Mouse (Mus musculus) cerebellum, adult 11-12 months (tissue): ENCODE measurements at regions not wholly inside any gene's neighbourhood (a gene's known extent, or its start where the extent isn't known, plus 50 kb on each side); places are given as distances from the start of the nearest gene placed in this dataset.

Experiments
- DNase-seq: peaks from one replicate; pipeline ENCODE4 v3.0.0; 2022

DNA sequence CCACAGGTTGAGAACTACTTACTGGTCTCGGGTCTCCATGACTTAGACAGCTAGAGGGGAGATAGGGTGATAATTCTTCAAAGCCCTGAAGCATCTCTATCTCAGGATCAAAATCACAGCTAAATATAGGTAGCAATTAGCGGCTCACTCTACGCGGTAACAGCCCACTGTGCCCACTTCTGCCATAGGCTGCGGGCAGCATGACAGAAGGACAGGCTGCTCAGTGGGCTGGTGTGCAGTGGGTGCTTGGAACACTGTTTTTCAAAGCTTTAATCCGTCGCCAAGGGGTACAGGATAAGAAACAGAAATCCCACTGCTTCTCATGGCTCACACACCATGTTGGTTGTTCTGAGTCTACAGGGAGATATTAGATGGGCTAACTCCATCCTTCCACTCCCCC is 59.2 kb upstream of the Twist2 start:
- no peak for DNase-seq

DNA sequence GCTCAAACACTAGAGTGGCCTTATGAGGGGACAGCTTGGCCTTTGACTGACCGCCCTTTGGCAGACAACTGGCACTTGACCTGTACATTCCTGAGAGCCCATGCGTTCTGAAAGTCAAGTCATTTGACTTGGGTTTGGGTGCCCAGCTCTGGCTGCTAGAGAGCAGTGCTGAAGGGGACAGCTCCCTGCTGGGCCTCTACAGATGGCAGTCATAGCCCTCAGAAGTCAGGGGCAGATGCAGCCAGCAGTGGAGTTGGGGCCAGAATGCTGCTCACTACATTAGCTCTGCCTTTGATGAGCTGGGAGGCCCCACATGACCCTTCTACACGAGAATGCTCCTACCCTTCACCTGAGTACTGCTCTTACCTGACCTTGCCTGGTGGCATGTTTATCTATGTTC is 58.3 kb upstream of the Twist2 start:
- DNase-seq: no peak

DNA sequence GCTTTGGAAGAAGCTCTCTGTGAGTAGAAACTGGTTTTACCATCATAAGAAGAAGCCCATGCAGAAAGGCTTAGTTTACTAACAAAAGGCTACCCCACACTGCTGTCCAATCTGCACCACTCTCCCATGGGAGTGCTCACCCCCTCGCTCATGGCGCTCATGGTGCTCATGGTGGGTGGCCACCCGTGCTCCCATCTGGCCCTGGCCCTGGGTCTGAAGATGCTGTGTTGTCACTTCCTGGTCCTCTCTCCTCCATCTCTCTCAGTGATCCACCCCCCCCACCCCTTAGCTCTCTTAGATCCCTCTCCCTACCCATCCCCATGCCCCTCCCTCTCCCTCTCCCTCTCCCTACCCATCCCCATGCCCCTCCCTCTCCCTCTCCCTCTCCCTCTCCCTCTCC is 57.2 kb upstream of the Twist2 start:
- DNase-seq: no peak

DNA sequence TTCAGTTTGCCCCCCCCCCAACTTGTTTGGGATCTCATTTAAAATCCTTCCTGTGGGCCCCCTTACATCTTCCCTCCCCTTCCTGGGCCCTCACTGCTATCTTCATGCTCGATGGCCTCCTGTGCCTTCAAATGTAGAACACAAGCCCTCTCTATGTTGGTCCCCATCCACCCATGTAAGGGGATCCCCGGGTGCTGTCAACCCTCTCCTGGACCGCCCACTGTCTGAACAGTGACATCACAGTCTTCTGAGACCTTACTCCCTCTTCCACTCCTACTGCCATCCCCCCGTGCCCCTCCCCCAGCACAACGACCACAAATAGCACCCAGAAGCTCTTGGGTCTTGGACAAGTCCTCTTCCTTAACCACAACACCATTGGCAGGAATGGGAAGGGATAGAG is 56.6 kb upstream of the Twist2 start:
- DNase-seq: no peak

DNA sequence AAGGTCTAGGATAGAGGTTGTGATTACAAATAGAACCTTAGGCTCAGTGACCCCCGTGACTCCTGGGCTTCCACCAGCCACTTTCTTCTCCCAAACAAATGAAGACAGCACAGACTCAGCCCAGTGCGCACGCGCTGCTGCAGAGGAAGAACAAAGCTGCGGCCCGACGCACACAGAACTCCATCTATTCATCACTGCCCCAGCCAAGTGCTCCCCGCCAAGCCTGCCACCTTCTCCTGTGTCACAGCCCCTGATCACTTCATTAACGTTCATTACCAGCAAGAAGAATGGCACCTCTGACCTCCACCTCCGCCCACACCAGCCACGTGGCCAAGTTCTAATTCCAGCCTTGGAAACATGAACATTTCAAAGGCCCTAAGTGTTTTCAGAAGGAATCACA is 53.7 kb upstream of the Twist2 start:
- DNase-seq: no peak
